Mouse (Mus musculus) hindbrain, embryonic 13.5 days (tissue): ENCODE data around the gene Lin37. TPM values are rescaled to one million over a fixed set of nuclear protein-coding genes. Genes with fewer than 3 reads are reported as not detected.

Experiments
- ATAC-seq: fragments of 200-750 bp; cut with Nextera tagmentation; 2 replicates; pipeline ENCODE4 v1.8.0; 2017; ENCODE audit warnings: moderate TSS enrichment; ENCODE audit not compliant: low FRiP score
- H3K27ac ChIP-seq: fragments of 300-500 bp; sonication (generic); 2 replicates; pipeline ENCODE4 v1.5.1; 2015; ENCODE audit warnings: inconsistent platforms, mild to moderate bottlenecking, moderate library complexity
- H3K27me3 ChIP-seq: fragments of 300-500 bp; sonication (generic); 2 replicates; pipeline ENCODE4 v1.6.1; 2015; ENCODE audit warnings: mild to moderate bottlenecking, inconsistent platforms
- H3K36me3 ChIP-seq: fragments of 300-500 bp; sonication (generic); 2 replicates; pipeline ENCODE4 v1.6.1; 2015; ENCODE audit warnings: mild to moderate bottlenecking, inconsistent platforms
- H3K4me1 ChIP-seq: fragments of 300-500 bp; sonication (generic); replicated peaks from 2 replicates; pipeline ENCODE4 v1.6.1; 2015; ENCODE audit warnings: inconsistent platforms
- H3K4me2 ChIP-seq: fragments of 300-500 bp; sonication (generic); 2 replicates; pipeline ENCODE4 v1.6.1; 2015; ENCODE audit warnings: inconsistent platforms, mild to moderate bottlenecking, moderate library complexity
- H3K4me3 ChIP-seq: fragments of 300-500 bp; sonication (generic); 2 replicates; pipeline ENCODE4 v1.5.1; 2015; ENCODE audit warnings: mild to moderate bottlenecking, inconsistent platforms
- H3K9ac ChIP-seq: fragments of 300-500 bp; sonication (generic); 2 replicates; pipeline ENCODE4 v1.6.1; 2015; ENCODE audit warnings: mild to moderate bottlenecking, inconsistent platforms
- H3K9me3 ChIP-seq: fragments of 300-500 bp; sonication (generic); 2 replicates; pipeline ENCODE4 v1.6.1; 2016; ENCODE audit warnings: inconsistent platforms
- WGBS: fragments of 180-500 bp; shearing (Covaris S2); methylation state at CpG from one replicate; pipeline ENCODE4 v1.1.7; 2015; 5-methylcytosine and 5-hydroxymethylcytosine counted together
- polyA plus RNA-seq: library from polyadenylated mRNA; unstranded; fragments of >200 nt; fragmentation: Nextera tagmentation; extraction: Ambion mirVana; gene quantifications from 2 replicates; pipeline ENCODE4 v1.2.1, GENCODE M21; 2015

Gene Lin37
- polyA plus RNA-seq, 1 experiment from 2014 or later = 57.9 TPM

- Histone ChIP-seq H3K36me3 (peaks cover 39% of the 10 kb centered on the region), H3K4me3 (peak overlapping the region; percentile 61), H3K27ac (peak overlapping the region; percentile 41), H3K9me3 (no peaks in the 10 kb centered on the region), H3K27me3 (peaks cover 8% of the 10 kb centered on the region; the same call in 1 of the 2 replicates), H3K4me1 (peaks cover 38% of the 10 kb centered on the region), H3K4me2 (peak overlapping the region; percentile 91), H3K9ac (peak overlapping the region; percentile 88)
- 16% methylated on average over 12 of the region's 12 CpGs for WGBS
- no peak for ATAC-seq
Measured at GRCm38 (mm10) chr7:30558656-30559442, 789 bp downstream of the Lin37 start.

- Histone ChIP-seq H3K4me3 (0 out of 2 replicates have a peak overlapping the region, but pooled peaks have one; percentile 61), H3K9me3 (no peaks in the 10 kb centered on the region), H3K9ac (peak overlapping the region; percentile 88), H3K4me1 (peaks cover 43% of the 10 kb centered on the region), H3K27me3 (peaks cover 11% of the 10 kb centered on the region; the same call in 1 of the 2 replicates), H3K4me2 (peak overlapping the region; percentile 91), H3K36me3 (peaks cover 39% of the 10 kb centered on the region), H3K27ac (no peak overlapping the region)
- ATAC-seq = no peak
- WGBS = 87% methylated on average over 13 of the region's 13 CpGs
Measured at GRCm38 (mm10) chr7:30557901-30558514, 1.6 kb downstream of the Lin37 start.

- no peak overlapping the region for H3K4me2 ChIP-seq
- peaks cover 45% of the 10 kb centered on the region for H3K4me1 ChIP-seq
- no peak overlapping the region for H3K9ac ChIP-seq
- peaks cover 39% of the 10 kb centered on the region for H3K36me3 ChIP-seq
- no peak overlapping the region for H3K27ac ChIP-seq
- ATAC-seq = no peak
- H3K4me3 ChIP-seq = no peak overlapping the region
- H3K27me3 ChIP-seq = peaks cover 11% of the 10 kb centered on the region; the same call in 1 of the 2 replicates
- WGBS = 97% methylated on average over 18 of the region's 18 CpGs
- H3K9me3 ChIP-seq = no peaks in the 10 kb centered on the region
Measured at GRCm38 (mm10) chr7:30556894-30557536, 2.6 kb downstream of the Lin37 start.

GRCm38 (mm10) chr7:30553810-30554584 lies 5.6 kb downstream of the Lin37 start:
- WGBS = 87% methylated on average over 22 of the region's 22 CpGs
- no peak for ATAC-seq
- Histone ChIP-seq H3K9ac (peak overlapping the region; percentile 72; the same call in 1 of the 2 replicates), H3K4me2 (peak overlapping the region; percentile 88), H3K27ac (no peak overlapping the region), H3K4me1 (peaks cover 35% of the 10 kb centered on the region), H3K4me3 (peak overlapping the region; percentile 59; the same call in 1 of the 2 replicates), H3K27me3 (peaks cover 11% of the 10 kb centered on the region; the same call in 1 of the 2 replicates), H3K9me3 (no peaks in the 10 kb centered on the region), H3K36me3 (peaks cover 42% of the 10 kb centered on the region)

GRCm38 (mm10) chr7:30553021-30553589 lies 6.5 kb downstream of the Lin37 start:
- WGBS = 8% methylated on average over 23 of the region's 23 CpGs
- Histone ChIP-seq H3K27me3 (peaks cover 11% of the 10 kb centered on the region; the same call in 1 of the 2 replicates), H3K4me3 (peak overlapping the region; percentile 59), H3K9me3 (no peaks in the 10 kb centered on the region), H3K36me3 (peaks cover 46% of the 10 kb centered on the region), H3K27ac (peak overlapping the region; percentile 78), H3K9ac (peak overlapping the region; percentile 72), H3K4me1 (peaks cover 26% of the 10 kb centered on the region), H3K4me2 (peak overlapping the region; percentile 88)
- ATAC-seq = no peak

GRCm38 (mm10) chr7:30552102-30553020 lies 7.3 kb downstream of the Lin37 start, which contains the start of the genes Hspb6 and Proser3:
Gene Hspb6, plus strand, starts transcription at chr7:30552178.
Gene Proser3, minus strand, starts transcription at chr7:30552299.
- ATAC-seq = peak; percentile 95
- peaks cover 42% of the 10 kb centered on the region for H3K36me3 ChIP-seq
- peak within 1 kb of the TSS; percentile 72 for H3K9ac ChIP-seq
- H3K4me3 ChIP-seq = peak within 1 kb of the TSS; percentile 59
- H3K27me3 ChIP-seq = peaks cover 11% of the 10 kb centered on the region; the same call in 1 of the 2 replicates
- peaks cover 19% of the 10 kb centered on the region for H3K4me1 ChIP-seq
- under 1% methylated on average over 44 of the region's 44 CpGs for WGBS
- H3K4me2 ChIP-seq = peak within 1 kb of the TSS; percentile 88
- H3K27ac ChIP-seq = peak within 1 kb of the TSS; percentile 93
- H3K9me3 ChIP-seq = no peaks in the 10 kb centered on the region

- peaks cover 34% of the 10 kb centered on the region for H3K36me3 ChIP-seq
- peaks cover 18% of the 10 kb centered on the region for H3K4me1 ChIP-seq
- peaks cover 11% of the 10 kb centered on the region; the same call in 1 of the 2 replicates for H3K27me3 ChIP-seq
- 3% methylated on average over 10 of the region's 10 CpGs for WGBS
- no peaks in the 10 kb centered on the region for H3K9me3 ChIP-seq
- H3K9ac ChIP-seq = peak overlapping the region; percentile 72
- H3K4me3 ChIP-seq = peak overlapping the region; percentile 59
- ATAC-seq = peak; percentile 75
- H3K4me2 ChIP-seq = peak overlapping the region; percentile 88
- H3K27ac ChIP-seq = peak overlapping the region; percentile 93
Measured at GRCm38 (mm10) chr7:30551445-30552101, 8.1 kb downstream of the Lin37 start.

- H3K4me3 ChIP-seq = no peak overlapping the region
- WGBS = 100% methylated on average over 1 of the region's 1 CpGs
- H3K27me3 ChIP-seq = peaks cover 11% of the 10 kb centered on the region; the same call in 1 of the 2 replicates
- ATAC-seq = no peak
- no peak overlapping the region for H3K9ac ChIP-seq
- no peak overlapping the region for H3K27ac ChIP-seq
- peaks cover 32% of the 10 kb centered on the region for H3K36me3 ChIP-seq
- no peak overlapping the region for H3K4me2 ChIP-seq
- no peaks in the 10 kb centered on the region for H3K9me3 ChIP-seq
- H3K4me1 ChIP-seq = peaks cover 18% of the 10 kb centered on the region
Measured at GRCm38 (mm10) chr7:30550603-30551002, 9.0 kb downstream of the Lin37 start.

GRCm38 (mm10) chr7:30549880-30550279 lies 9.8 kb downstream of the Lin37 start:
- 82% methylated on average over 2 of the region's 2 CpGs for WGBS
- Histone ChIP-seq H3K9me3 (no peaks in the 10 kb centered on the region), H3K4me2 (no peak overlapping the region), H3K9ac (no peak overlapping the region), H3K27ac (no peak overlapping the region), H3K27me3 (peaks cover 11% of the 10 kb centered on the region; the same call in 1 of the 2 replicates), H3K36me3 (peaks cover 25% of the 10 kb centered on the region), H3K4me1 (peaks cover 18% of the 10 kb centered on the region), H3K4me3 (no peak overlapping the region)
- ATAC-seq = no peak

- 91% methylated on average over 2 of the region's 2 CpGs for WGBS
- no peaks in the 10 kb centered on the region for H3K9me3 ChIP-seq
- ATAC-seq = no peak
- H3K4me1 ChIP-seq = no peaks in the 10 kb centered on the region
- H3K36me3 ChIP-seq = peaks cover 41% of the 10 kb centered on the region
- no peak overlapping the region for H3K4me2 ChIP-seq
- no peak overlapping the region for H3K27ac ChIP-seq
- H3K27me3 ChIP-seq = no peaks in the 10 kb centered on the region
- H3K9ac ChIP-seq = no peak overlapping the region
- H3K4me3 ChIP-seq = no peak overlapping the region
Measured at GRCm38 (mm10) chr7:30544327-30544726, 15.3 kb downstream of the Lin37 start.
